Mouse (Mus musculus): ENCODE results near the gene Nrn1.

Gene Nrn1

GRCm38 (mm10) chr13:36727779-36728470 lies 7.0 kb downstream of the Nrn1 start:
- Histone ChIP-seq H3K36me3 (ENCODE audit: insufficient read depth, low read length) (no peaks in the 10 kb centered on the region), H3K27me3 (ENCODE audit: insufficient read depth, low read length) (peaks cover 97% of the 10 kb centered on the region), H3K4me3 (replicated peaks; ENCODE audit: low read length) (peak overlapping the region; percentile 69), H3K4me1 (replicated peaks; ENCODE audit: low read depth, low read length) (peaks cover 53% of the 10 kb centered on the region), H3K9me3 (ENCODE audit: low read length) (no peaks in the 10 kb centered on the region; the same call in 1 of the 2 replicates)
- TF ChIP-seq POU5F1 (IDR thresholded peaks at IDR 0.05; ENCODE audit: borderline replicate concordance, low read length) (no peak), NANOG (IDR thresholded peaks at IDR 0.05; ENCODE audit: borderline replicate concordance, low read length) (no peak), CTCF (conservative IDR thresholded peaks at IDR 0.05; ENCODE audit: low read length) (no peak)

GRCm38 (mm10) chr13:36726951-36727778 lies 7.8 kb downstream of the Nrn1 start:
- peaks cover 55% of the 10 kb centered on the region for H3K4me1 ChIP-seq (replicated peaks; ENCODE audit: low read depth, low read length)
- H3K27me3 ChIP-seq (ENCODE audit: insufficient read depth, low read length), result peaks cover 97% of the 10 kb centered on the region
- no peak for TF ChIP-seq NANOG (IDR thresholded peaks at IDR 0.05; ENCODE audit: borderline replicate concordance, low read length)
- no peak for TF ChIP-seq CTCF (conservative IDR thresholded peaks at IDR 0.05; ENCODE audit: low read length)
- no peak for TF ChIP-seq POU5F1 (IDR thresholded peaks at IDR 0.05; ENCODE audit: borderline replicate concordance, low read length)
- peak overlapping the region; percentile 69 for H3K4me3 ChIP-seq (replicated peaks; ENCODE audit: low read length)
- no peaks in the 10 kb centered on the region; the same call in 1 of the 2 replicates for H3K9me3 ChIP-seq (ENCODE audit: low read length)
- H3K36me3 ChIP-seq (ENCODE audit: insufficient read depth, low read length), result no peaks in the 10 kb centered on the region

GRCm38 (mm10) chr13:36726551-36726950 lies 8.4 kb downstream of the Nrn1 start:
- no peaks in the 10 kb centered on the region; the same call in 1 of the 2 replicates for H3K9me3 ChIP-seq (ENCODE audit: low read length)
- H3K36me3 ChIP-seq (ENCODE audit: insufficient read depth, low read length), result no peaks in the 10 kb centered on the region
- H3K4me3 ChIP-seq (replicated peaks; ENCODE audit: low read length), result peak overlapping the region; percentile 69
- TF ChIP-seq NANOG (IDR thresholded peaks at IDR 0.05; ENCODE audit: borderline replicate concordance, low read length) (no peak), CTCF (conservative IDR thresholded peaks at IDR 0.05; ENCODE audit: low read length) (no peak), POU5F1 (IDR thresholded peaks at IDR 0.05; ENCODE audit: borderline replicate concordance, low read length) (no peak)
- peaks cover 96% of the 10 kb centered on the region for H3K27me3 ChIP-seq (ENCODE audit: insufficient read depth, low read length)
- peaks cover 49% of the 10 kb centered on the region for H3K4me1 ChIP-seq (replicated peaks; ENCODE audit: low read depth, low read length)

- Histone ChIP-seq H3K4me1 (replicated peaks; ENCODE audit: low read depth, low read length) (peaks cover 43% of the 10 kb centered on the region), H3K4me3 (replicated peaks; ENCODE audit: low read length) (no peak overlapping the region), H3K27me3 (ENCODE audit: insufficient read depth, low read length) (peaks cover 96% of the 10 kb centered on the region), H3K36me3 (ENCODE audit: insufficient read depth, low read length) (no peaks in the 10 kb centered on the region), H3K9me3 (ENCODE audit: low read length) (no peaks in the 10 kb centered on the region)
- TF ChIP-seq CTCF (conservative IDR thresholded peaks at IDR 0.05; ENCODE audit: low read length) (no peak), NANOG (IDR thresholded peaks at IDR 0.05; ENCODE audit: borderline replicate concordance, low read length) (no peak), POU5F1 (IDR thresholded peaks at IDR 0.05; ENCODE audit: borderline replicate concordance, low read length) (no peak)
Observed at GRCm38 (mm10) chr13:36725881-36726280, 9.1 kb downstream of the Nrn1 start.

- Histone ChIP-seq H3K27me3 (ENCODE audit: insufficient read depth, low read length) (peaks cover 93% of the 10 kb centered on the region), H3K4me3 (replicated peaks; ENCODE audit: low read length) (peak overlapping the region; percentile 57), H3K4me1 (replicated peaks; ENCODE audit: low read depth, low read length) (peaks cover 43% of the 10 kb centered on the region), H3K36me3 (ENCODE audit: insufficient read depth, low read length) (no peaks in the 10 kb centered on the region), H3K9me3 (ENCODE audit: low read length) (no peaks in the 10 kb centered on the region)
- TF ChIP-seq CTCF (conservative IDR thresholded peaks at IDR 0.05; ENCODE audit: low read length) (no peak), NANOG (IDR thresholded peaks at IDR 0.05; ENCODE audit: borderline replicate concordance, low read length) (no peak), POU5F1 (IDR thresholded peaks at IDR 0.05; ENCODE audit: borderline replicate concordance, low read length) (no peak)
Observed at GRCm38 (mm10) chr13:36724533-36725470, 10.1 kb downstream of the Nrn1 start.

- Histone ChIP-seq H3K4me3 (replicated peaks; ENCODE audit: low read length) (no peak overlapping the region), H3K4me1 (replicated peaks; ENCODE audit: low read depth, low read length) (peaks cover 43% of the 10 kb centered on the region), H3K36me3 (ENCODE audit: insufficient read depth, low read length) (no peaks in the 10 kb centered on the region), H3K9me3 (ENCODE audit: low read length) (no peaks in the 10 kb centered on the region), H3K27me3 (ENCODE audit: insufficient read depth, low read length) (peaks cover 85% of the 10 kb centered on the region)
- TF ChIP-seq POU5F1 (IDR thresholded peaks at IDR 0.05; ENCODE audit: borderline replicate concordance, low read length), result no peak
- TF ChIP-seq NANOG (IDR thresholded peaks at IDR 0.05; ENCODE audit: borderline replicate concordance, low read length), result no peak
- TF ChIP-seq CTCF (conservative IDR thresholded peaks at IDR 0.05; ENCODE audit: low read length), result no peak
Observed at GRCm38 (mm10) chr13:36723726-36724300, 11.1 kb downstream of the Nrn1 start.

GRCm38 (mm10) chr13:36722309-36722708 lies 12.6 kb downstream of the Nrn1 start:
- TF ChIP-seq NANOG (IDR thresholded peaks at IDR 0.05; ENCODE audit: borderline replicate concordance, low read length) (no peak), POU5F1 (IDR thresholded peaks at IDR 0.05; ENCODE audit: borderline replicate concordance, low read length) (no peak), CTCF (conservative IDR thresholded peaks at IDR 0.05; ENCODE audit: low read length) (no peak)
- no peak overlapping the region for H3K4me3 ChIP-seq (replicated peaks; ENCODE audit: low read length)
- H3K9me3 ChIP-seq (ENCODE audit: low read length), result no peaks in the 10 kb centered on the region
- peaks cover 37% of the 10 kb centered on the region for H3K4me1 ChIP-seq (replicated peaks; ENCODE audit: low read depth, low read length)
- no peaks in the 10 kb centered on the region for H3K36me3 ChIP-seq (ENCODE audit: insufficient read depth, low read length)
- H3K27me3 ChIP-seq (ENCODE audit: insufficient read depth, low read length), result peaks cover 74% of the 10 kb centered on the region
